Mouse (Mus musculus) cerebellum, adult 2 months (tissue): ENCODE results near the gene Aamp.

Experiments
- CTCF ChIP-seq: fragments of 200-500 bp; IDR thresholded peaks from 2 replicates; pipeline ENCODE4 v1.5.1; 2011; ENCODE audit warnings: low read depth, mild to moderate bottlenecking, control low read depth, low read length, moderate library complexity, borderline replicate concordance; ENCODE audit not compliant: insufficient read depth
- POLR2A ChIP-seq: fragments of 200-500 bp; IDR thresholded peaks from 2 replicates; pipeline ENCODE4 v1.6.1; 2011; ENCODE audit warnings: low read length, control low read depth, borderline replicate concordance; ENCODE audit not compliant: insufficient read depth

GRCm38 (mm10) chr1:74255704-74256345 is 28.7 kb downstream of the Aamp start:
- TF ChIP-seq POLR2A (no peak), CTCF (no peak)
